Mouse (Mus musculus) G1E (cell line): Measurements from ENCODE around the gene Zmynd11.

Experiments used
- CTCF ChIP-seq: IDR thresholded peaks from 2 replicates; pipeline ENCODE4 v1.5.1; 2012; ENCODE audit warnings: low read depth, low read length, inconsistent platforms, mixed read lengths
- GATA1 ChIP-seq: IDR thresholded peaks from 2 replicates; pipeline ENCODE4 v1.6.1; 2012; ENCODE audit warnings: borderline replicate concordance, low read length, inconsistent platforms, mixed read lengths
- TAL1 ChIP-seq: conservative IDR thresholded peaks from 2 replicates; pipeline ENCODE4 v1.6.1; 2012; ENCODE audit warnings: low read depth, low read length, inconsistent platforms, mixed read lengths

- TF ChIP-seq CTCF (no peak), TAL1 (no peak), GATA1 (no peak)
Measured at GRCm38 (mm10) chr13:9765537-9765851, 364 bp upstream of the Zmynd11 start.
